Mouse (Mus musculus) heart, postnatal 0 days (tissue): ENCODE measurements around the gene Snx8. TPM values are rescaled to one million over a fixed set of nuclear protein-coding genes. Genes with fewer than 3 reads are reported as not detected.

ENCODE experiments used
- ATAC-seq: fragments of 200-750 bp; cut with Nextera tagmentation; 2 replicates; pipeline ENCODE4 v1.8.0; 2017; ENCODE audit warnings: low read depth, moderate number of reproducible peaks, moderate library complexity; ENCODE audit not compliant: insufficient read depth
- DNase-seq: peaks from one replicate; pipeline ENCODE4 v3.0.0-alpha.2; 2016; ENCODE audit warnings: low spot score
- H3K27ac ChIP-seq: fragments of 300-500 bp; sonication (generic); 2 replicates; pipeline ENCODE4 v1.5.1; 2014; ENCODE audit warnings: low read depth, mild to moderate bottlenecking
- H3K27me3 ChIP-seq: fragments of 300-500 bp; sonication (generic); 2 replicates; pipeline ENCODE4 v1.6.1; 2014; ENCODE audit warnings: low read length, mixed read lengths; ENCODE audit not compliant: control insufficient read depth, insufficient read depth
- H3K36me3 ChIP-seq: fragments of 300-500 bp; sonication (generic); replicated peaks from 2 replicates; pipeline ENCODE4 v1.6.1; 2014; ENCODE audit warnings: low read length, mixed read lengths; ENCODE audit not compliant: control insufficient read depth, insufficient read depth
- H3K4me1 ChIP-seq: fragments of 300-500 bp; sonication (generic); 2 replicates; pipeline ENCODE4 v1.6.1; 2014; ENCODE audit warnings: antibody characterized with exemption; ENCODE audit not compliant: control insufficient read depth, insufficient read depth
- H3K4me2 ChIP-seq: fragments of 300-500 bp; sonication (generic); 2 replicates; pipeline ENCODE4 v1.6.1; 2014; ENCODE audit warnings: low read depth, mild to moderate bottlenecking, low read length, moderate library complexity
- H3K4me3 ChIP-seq: fragments of 300-500 bp; sonication (generic); 2 replicates; pipeline ENCODE4 v1.5.1; 2014; ENCODE audit warnings: low read depth, low read length
- H3K9ac ChIP-seq: fragments of 300-500 bp; sonication (generic); replicated peaks from 2 replicates; pipeline ENCODE4 v1.6.1; 2014; ENCODE audit warnings: low read depth, low read length, mixed read lengths
- H3K9me3 ChIP-seq: fragments of 300-500 bp; sonication (generic); replicated peaks from 2 replicates; pipeline ENCODE4 v1.6.1; 2016; ENCODE audit warnings: low read length; ENCODE audit not compliant: control insufficient read depth
- CTCF ChIP-seq: IDR thresholded peaks from 2 replicates; pipeline ENCODE4 v1.5.1; 2016; ENCODE audit warnings: antibody characterized with exemption, control low read depth, low read depth
- EP300 ChIP-seq: IDR thresholded peaks from 2 replicates; pipeline ENCODE4 v1.6.1; 2016; ENCODE audit warnings: antibody characterized with exemption, low read depth
- WGBS: fragments of 180-500 bp; shearing (Covaris S2); extraction: QIAGEN DNeasy Blood & Tissue Kit; methylation state at CpG from one replicate; pipeline ENCODE4 v1.1.7; 2014; 5-methylcytosine and 5-hydroxymethylcytosine counted together
- polyA plus RNA-seq: library from polyadenylated mRNA; unstranded; fragments of >200 nt; fragmentation: Nextera tagmentation; extraction: Ambion mirVana; gene quantifications from 2 replicates; pipeline ENCODE4 v1.2.1, GENCODE M21; 2015
- total RNA-seq: library from RNA; depleted of rRNA; stranded (reverse); fragments of >200 nt; gene quantifications from 2 replicates; pipeline ENCODE4 v1.2.3, GENCODE M21; 2014; ENCODE audit warnings: low replicate concordance

Gene Snx8
- total and polyA plus RNA-seq, 2 experiments from 2014 or later = 13.3 to 24.8 TPM

DNA sequence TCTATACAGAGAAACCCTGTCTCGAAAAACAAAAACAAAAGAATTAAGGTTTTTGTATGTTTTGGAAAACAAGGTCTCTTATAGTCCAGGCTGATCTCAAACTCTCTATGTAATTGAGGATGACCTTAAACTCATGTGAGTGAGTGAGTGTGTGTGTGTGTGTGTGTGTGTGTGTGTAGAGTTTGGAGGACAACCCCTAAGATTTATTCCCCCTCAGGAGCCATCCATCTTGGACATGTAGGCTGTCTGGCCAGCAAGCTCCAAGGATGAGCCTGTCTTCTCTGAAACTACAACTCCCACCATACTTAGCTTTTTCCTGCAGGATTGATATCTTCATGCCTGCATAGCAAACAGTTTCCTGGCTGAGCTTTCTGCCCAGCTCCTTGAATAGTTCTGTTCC, 2.4 kb upstream of the Snx8 start:
- Histone ChIP-seq H3K36me3 (no peaks in the 10 kb centered on the region), H3K27ac (no peak overlapping the region), H3K4me1 (peaks cover 12% of the 10 kb centered on the region), H3K27me3 (no peaks in the 10 kb centered on the region), H3K4me3 (no peak overlapping the region), H3K4me2 (no peak overlapping the region), H3K9ac (no peak overlapping the region), H3K9me3 (no peaks in the 10 kb centered on the region)
- no peak for ATAC-seq
- no peak for TF ChIP-seq EP300
- TF ChIP-seq CTCF = no peak
- DNase-seq = no peak
- 72% methylated on average over 1 of the region's 1 CpGs for WGBS

DNA sequence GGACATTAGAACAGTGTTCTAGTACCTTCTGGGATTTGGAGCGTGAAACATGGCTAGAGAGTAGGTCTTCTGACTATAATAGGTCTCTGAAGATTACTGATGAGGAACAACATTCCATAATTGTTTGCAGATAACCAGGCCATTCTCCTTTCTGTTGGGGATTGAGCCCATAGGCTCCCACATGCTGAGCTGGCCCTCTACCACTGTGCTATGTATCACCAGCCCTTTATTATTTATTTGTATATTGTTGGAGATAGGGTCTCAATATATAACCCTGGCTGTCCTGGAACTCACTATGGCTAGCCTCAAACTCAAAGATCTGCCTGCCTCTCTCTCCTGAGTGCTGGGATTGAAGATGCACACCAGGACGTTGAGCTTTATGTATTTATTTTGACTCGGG, 585 bp upstream of the Snx8 start:
- Histone ChIP-seq H3K27ac (no peak overlapping the region), H3K4me1 (peaks cover 12% of the 10 kb centered on the region), H3K4me3 (peak overlapping the region; percentile 77), H3K4me2 (peak overlapping the region; percentile 99), H3K27me3 (no peaks in the 10 kb centered on the region), H3K9ac (no peak overlapping the region), H3K36me3 (no peaks in the 10 kb centered on the region), H3K9me3 (no peaks in the 10 kb centered on the region)
- DNase-seq (no peak), ATAC-seq (no peak)
- no peak for TF ChIP-seq EP300
- no peak for TF ChIP-seq CTCF
- 60% methylated on average over 3 of the region's 3 CpGs for WGBS

DNA sequence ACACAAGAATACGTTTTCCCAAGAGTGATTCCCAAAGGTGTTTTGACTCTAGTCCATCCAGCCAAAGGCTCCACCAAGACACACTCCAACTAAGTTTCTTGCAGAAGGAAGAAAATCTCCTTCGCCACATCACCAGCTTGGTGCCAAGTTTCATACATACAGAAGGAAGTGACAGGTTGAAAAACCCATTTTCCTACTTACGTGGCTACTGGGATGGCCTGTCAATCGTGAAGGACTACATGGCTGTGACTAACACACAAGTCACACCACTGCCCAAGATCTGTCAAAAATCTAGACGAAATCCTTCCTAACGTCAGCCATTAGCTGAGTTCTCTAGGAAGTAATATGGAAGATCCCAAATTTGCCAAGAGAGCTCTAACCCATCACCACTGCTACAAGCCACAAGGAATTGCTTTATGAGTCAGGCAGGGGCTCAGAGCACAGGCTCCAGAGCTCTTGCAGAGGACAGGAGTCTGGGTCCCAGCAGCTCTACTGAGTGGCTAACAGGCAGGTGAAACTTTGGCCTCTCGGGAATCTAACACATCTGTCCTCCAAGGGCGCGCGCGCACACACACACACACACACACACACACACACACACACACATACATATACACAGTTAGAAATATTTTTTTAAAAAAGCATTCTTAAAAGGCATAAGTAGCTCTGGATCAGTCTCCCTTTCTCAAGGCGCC, 1.1 kb downstream of the Snx8 start:
- Histone ChIP-seq H3K9me3 (no peaks in the 10 kb centered on the region), H3K4me2 (peak overlapping the region; percentile 99), H3K36me3 (no peaks in the 10 kb centered on the region), H3K4me3 (peak overlapping the region; percentile 77), H3K27me3 (no peaks in the 10 kb centered on the region), H3K9ac (peak overlapping the region; percentile 69; the same call in 1 of the 2 replicates), H3K27ac (no peak overlapping the region), H3K4me1 (peaks cover 12% of the 10 kb centered on the region)
- ATAC-seq (no peak), DNase-seq (no peak)
- TF ChIP-seq CTCF (no peak), EP300 (no peak)
- 74% methylated on average over 11 of the region's 12 CpGs for WGBS

DNA sequence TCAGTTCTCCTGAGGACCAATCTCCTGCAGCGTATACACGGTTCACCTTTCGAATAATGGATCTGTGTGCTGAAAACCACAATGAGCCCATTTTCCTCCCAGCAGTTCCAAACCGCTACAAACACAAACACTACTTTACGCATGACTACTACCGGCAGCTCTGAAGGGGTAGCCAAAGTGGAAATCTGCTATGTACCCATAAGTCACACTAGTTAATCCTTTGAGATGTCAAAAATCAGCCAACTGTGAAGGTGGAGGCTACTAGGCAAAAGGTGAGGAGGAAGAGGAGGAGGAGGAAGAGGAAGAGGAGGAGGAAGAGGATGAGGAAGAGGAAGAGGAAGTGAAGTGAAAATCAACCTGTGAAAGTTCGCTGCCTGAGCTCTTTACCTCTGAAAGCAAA, 1.8 kb downstream of the Snx8 start:
- DNase-seq (no peak), ATAC-seq (no peak)
- Histone ChIP-seq H3K36me3 (no peaks in the 10 kb centered on the region), H3K4me2 (no peak overlapping the region), H3K4me3 (no peak overlapping the region), H3K27ac (no peak overlapping the region), H3K4me1 (peaks cover 12% of the 10 kb centered on the region), H3K9me3 (no peaks in the 10 kb centered on the region), H3K9ac (no peak overlapping the region), H3K27me3 (no peaks in the 10 kb centered on the region)
- TF ChIP-seq EP300 (no peak), CTCF (no peak)
- WGBS = 92% methylated on average over 7 of the region's 7 CpGs

DNA sequence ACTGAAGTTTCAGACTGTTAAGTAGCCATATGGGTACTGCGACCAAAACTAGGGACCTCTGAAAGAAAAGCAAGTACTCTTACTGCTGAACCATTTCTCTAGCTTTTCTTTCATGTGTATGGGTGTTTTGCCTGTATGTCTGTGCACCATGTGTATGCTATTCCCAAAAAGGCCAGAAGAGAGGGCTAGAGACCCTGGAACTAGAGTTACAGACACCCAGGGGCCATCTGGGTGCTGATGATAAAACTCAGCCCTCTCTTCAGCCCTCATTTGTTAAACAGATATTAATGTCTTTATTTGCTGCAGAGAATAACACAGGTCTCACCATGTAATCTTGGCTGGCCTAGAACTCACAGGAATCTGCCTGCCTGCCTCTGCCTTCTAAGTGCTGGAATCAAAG, 4.6 kb downstream of the Snx8 start:
- no peak for DNase-seq
- no peak overlapping the region for H3K9ac ChIP-seq
- H3K27ac ChIP-seq = no peak overlapping the region
- WGBS = 85% methylated on average over 1 of the region's 1 CpGs
- TF ChIP-seq CTCF (no peak), EP300 (no peak)
- H3K4me1 ChIP-seq = peaks cover 12% of the 10 kb centered on the region
- no peaks in the 10 kb centered on the region for H3K27me3 ChIP-seq
- H3K4me2 ChIP-seq = no peak overlapping the region
- H3K36me3 ChIP-seq = no peaks in the 10 kb centered on the region
- H3K9me3 ChIP-seq = no peaks in the 10 kb centered on the region
- no peak for ATAC-seq
- no peak overlapping the region for H3K4me3 ChIP-seq

DNA sequence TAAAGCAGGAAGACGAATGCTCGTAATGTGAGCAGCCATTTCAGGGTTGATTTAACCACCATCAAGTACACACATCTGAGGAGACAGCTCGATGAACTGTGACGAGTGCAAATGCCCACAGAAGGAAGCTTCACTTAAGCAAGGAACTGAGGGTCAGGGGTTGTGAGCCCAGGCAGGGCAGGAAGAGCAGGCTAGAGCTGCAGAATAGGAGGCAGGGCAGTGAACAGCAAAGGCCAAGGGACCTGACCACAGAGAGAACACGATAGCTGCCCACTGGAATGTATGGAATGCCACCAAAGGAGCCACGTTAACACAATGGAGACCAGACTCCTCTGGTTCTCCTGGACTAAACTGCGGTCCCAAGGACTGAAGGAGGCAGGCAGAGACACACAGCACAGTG, 5.5 kb downstream of the Snx8 start:
- Histone ChIP-seq H3K4me3 (no peak overlapping the region), H3K27me3 (no peaks in the 10 kb centered on the region), H3K4me2 (peak overlapping the region; percentile 22; the same call in 1 of the 2 replicates), H3K4me1 (peaks cover 7% of the 10 kb centered on the region), H3K9ac (no peak overlapping the region), H3K27ac (peak overlapping the region; percentile 79), H3K36me3 (no peaks in the 10 kb centered on the region), H3K9me3 (no peaks in the 10 kb centered on the region)
- peak; percentile 76 for ATAC-seq
- TF ChIP-seq CTCF = no peak
- no peak for TF ChIP-seq EP300
- WGBS = 17% methylated on average over 7 of the region's 7 CpGs
- DNase-seq = peak; percentile 60
